Mouse (Mus musculus): ENCODE measurements at regions not wholly inside any gene's neighbourhood (a gene's known extent, or its start where the extent isn't known, plus 50 kb on each side); places are given as distances from the start of the nearest gene placed in this dataset.

DNA sequence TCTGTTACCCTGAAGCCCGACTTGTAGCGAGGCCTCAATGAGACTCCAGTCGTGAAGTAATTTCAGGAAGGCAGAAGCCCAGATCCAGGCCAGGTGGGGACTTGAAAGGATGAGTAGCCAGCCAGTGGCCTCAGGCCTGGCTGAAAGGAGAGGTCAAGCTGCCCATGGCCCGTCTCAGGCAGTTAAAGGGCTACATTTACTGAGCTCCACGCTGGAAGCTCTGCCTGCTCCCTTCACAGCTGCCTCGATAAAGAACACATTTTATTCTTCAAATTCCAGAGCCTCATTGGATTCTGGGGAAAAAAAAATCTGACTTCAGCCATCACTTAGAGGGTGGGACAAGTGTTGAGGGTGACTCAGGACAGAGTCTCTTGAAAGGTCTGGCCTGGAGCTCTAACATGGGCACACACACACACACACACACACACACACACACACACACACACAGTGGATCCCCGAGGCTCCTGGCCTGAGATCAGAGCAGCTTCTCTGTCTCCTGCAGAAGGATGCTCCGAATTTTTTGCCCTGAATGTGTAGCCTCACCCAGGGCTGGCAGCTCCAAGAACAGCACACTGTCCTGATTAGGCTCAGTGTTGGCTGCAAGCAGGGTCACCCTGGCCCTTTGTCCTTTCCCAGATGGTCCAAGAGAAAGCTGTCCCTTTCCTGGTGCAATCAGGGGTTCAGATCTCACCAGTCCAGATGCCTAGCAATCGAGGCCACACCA, 53.0 kb downstream of the Gadd45g start:
- peak in 1 of 2 experiments; percentile 34 for DNase-seq
- intact Hi-C loops (cut with DNase I): no loop called here

DNA sequence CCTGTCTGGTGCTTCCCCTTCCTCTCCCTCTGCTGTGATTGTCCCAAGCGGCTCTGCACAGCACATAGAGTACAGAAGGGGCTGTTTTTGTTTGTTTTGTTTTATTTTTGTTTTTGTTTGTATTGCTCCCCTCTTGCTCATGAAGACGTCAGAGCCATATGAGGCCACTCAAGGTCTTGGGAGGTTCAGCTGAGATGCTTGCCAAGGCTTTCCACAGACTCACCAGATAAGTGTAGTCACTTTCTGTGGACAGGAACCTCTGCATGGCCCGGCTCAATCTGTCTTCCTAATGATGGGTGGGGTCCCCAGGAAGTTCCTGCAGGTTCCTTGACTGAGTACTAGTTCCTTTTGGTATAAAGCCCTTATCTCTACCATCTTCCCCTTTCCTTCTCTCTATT, 53.6 kb downstream of the Gadd45g start:
- intact Hi-C loops (cut with DNase I): no loop called here
- no peak for DNase-seq

GRCm38 (mm10) chr13:51902482-51903285, 56.2 kb downstream of the Gadd45g start:
- DNase-seq: peak; percentile 89 to 92
- intact Hi-C loops (cut with DNase I): loop anchor here (2.0 kb wide), 1 partner anchor 54 kb away; no protein-coding TSS in a partner anchor

DNA sequence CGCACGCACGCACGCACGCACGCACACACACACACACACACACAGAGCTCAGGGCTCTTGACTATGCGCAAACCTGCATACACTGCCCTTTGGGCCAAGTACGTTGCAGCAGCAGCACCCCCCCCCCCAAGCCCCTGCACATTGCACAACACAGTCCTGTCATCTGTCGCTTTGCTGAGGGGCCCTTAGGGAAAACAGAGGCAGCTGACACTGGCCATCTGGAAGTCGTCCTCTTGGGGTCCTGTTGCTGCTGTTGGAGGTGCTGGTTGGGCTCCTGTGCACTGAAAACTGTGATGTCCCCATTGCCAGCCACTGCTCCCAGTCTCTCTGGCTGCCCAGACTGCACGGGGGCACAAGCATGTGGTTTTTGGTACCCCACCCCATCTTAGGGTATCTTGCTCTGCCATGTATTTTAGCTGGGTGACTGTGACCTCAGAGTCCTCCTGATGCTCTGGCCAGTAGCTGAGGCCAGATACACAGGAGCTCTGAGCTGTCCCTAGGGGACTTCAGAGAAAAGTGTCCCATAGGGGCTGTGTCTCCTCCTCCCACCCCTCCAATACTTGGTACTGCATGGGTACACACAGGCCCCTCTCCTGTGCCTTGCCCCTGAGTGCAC, 57.0 kb downstream of the Gadd45g start:
- peak in 1 of 2 experiments; percentile 44 for DNase-seq
- intact Hi-C loops (cut with DNase I): loop anchor here (2.0 kb wide), 1 partner anchor 55 kb away; no protein-coding TSS in a partner anchor

GRCm38 (mm10) chr13:51905270-51905669, 58.8 kb downstream of the Gadd45g start:
- intact Hi-C loops (cut with DNase I): no loop called here

DNA sequence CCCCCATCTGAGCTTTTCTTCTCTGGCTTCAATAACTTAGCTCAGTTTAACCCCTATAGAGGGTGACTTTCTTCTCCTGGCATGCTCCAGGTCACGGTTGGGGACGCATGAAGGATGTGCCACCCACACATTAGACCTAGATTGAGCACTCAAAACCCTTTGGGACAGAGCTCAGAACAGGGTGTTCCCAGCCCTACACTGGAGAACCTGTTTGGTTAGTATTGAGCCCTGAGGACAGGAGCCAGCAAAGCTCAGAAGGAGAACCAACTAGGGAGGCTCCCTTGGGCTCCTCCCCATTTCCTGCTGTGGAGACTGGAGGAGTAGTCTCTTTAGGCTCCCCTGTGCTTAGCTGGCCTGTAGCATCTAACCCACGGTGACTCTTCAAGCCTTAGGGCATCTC, 59.6 kb downstream of the Gadd45g start:
- intact Hi-C loops (cut with DNase I): no loop called here
- no peak for DNase-seq

More at GRCm38 (mm10) chr13:51905270-51905669, 58.8 kb downstream of the Gadd45g start:
- DNase-seq: no peak

DNA sequence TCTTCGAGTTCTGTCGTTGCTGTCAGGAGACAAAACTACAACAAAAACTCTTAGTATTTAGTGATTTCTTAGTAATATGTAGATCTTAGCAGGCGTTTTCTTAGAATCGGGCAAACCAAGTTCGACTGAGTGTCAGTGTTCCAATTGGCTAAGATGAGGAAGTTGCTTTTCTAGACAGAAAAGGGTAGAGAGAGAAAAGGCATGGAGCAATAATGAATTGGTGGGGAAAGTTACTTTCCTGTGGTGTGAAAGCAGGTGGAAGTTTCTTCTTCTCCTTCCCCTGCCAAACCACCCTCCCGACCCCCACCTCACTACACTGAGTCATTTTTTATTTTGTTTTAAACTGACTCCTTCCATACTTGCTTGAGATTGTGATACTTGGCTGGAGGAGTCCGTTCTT, 62.0 kb downstream of the Gadd45g start:
- DNase-seq: no peak
- intact Hi-C loops (cut with DNase I): no loop called here

DNA sequence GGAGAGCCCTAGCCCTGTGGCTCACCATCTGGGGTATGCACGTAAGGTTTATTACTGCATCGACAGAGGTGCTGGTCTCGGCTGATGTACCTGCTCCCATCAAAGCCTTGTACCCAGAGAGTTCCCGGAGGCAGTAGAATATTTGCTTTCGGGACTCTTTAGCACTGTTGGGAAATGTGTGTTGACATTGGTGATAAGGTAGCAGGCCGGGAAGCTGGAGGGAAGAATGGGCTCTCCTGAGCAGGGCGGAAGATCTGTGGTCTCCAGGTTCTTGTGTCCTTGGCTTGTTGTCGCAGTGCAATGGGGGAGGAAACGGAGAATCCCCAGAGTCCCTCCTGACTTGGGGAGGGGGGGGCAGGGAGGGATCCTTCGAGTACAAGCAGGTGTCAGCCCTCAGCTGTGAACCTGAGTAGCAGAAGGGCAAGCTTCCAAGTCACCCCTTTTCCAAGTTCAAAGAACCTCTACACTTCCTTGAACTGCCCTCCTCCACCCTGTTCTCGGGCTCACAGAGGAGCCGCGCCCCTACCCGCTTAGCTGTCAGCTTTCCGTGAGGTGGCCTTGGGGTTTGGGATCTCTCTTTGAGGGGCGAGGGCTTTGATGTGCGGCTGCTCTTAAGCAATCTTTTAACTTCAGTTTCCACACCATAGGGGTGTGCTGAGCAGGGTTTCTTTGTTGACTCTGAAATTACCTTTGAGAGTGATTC, 65.0 kb downstream of the Gadd45g start:
- DNase-seq: no peak

GRCm38 (mm10) chr13:51912477-51912876, 66.0 kb downstream of the Gadd45g start:
- DNase-seq: no peak
- intact Hi-C loops (cut with DNase I): no loop called here

More for the DNA sequence above, 65.0 kb downstream of the Gadd45g start:
- intact Hi-C loops (cut with DNase I): no loop called here

GRCm38 (mm10) chr13:51912994-51913393, 66.5 kb downstream of the Gadd45g start:
- DNase-seq: no peak
- intact Hi-C loops (cut with DNase I): no loop called here

- DNase-seq: no peak
- intact Hi-C loops (cut with DNase I): no loop called here
Observed at GRCm38 (mm10) chr13:51916666-51917240, 70.3 kb downstream of the Gadd45g start.

GRCm38 (mm10) chr13:51917658-51918057, 71.2 kb downstream of the Gadd45g start:
- DNase-seq: no peak
- intact Hi-C loops (cut with DNase I): no loop called here

DNA sequence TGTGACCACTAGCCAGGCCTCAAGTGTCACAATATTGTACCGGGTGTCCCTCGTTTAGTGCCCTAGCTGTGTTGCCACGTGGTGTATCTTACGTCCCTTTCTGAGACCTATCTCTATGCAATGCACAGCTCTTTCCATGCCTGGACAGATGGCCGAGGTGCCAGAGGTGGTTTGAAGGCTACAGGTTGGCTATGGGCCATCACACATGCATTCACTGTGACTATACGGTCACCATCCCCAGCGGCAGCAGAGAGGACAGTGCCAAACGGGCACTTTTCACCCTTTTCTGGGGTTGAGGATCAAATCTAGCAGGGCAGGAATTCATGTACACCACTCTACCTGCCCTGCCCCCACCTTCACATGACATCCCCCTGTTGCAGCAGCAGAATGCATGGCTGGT, 71.6 kb downstream of the Gadd45g start:
- no peak for DNase-seq
- intact Hi-C loops (cut with DNase I): no loop called here

DNA sequence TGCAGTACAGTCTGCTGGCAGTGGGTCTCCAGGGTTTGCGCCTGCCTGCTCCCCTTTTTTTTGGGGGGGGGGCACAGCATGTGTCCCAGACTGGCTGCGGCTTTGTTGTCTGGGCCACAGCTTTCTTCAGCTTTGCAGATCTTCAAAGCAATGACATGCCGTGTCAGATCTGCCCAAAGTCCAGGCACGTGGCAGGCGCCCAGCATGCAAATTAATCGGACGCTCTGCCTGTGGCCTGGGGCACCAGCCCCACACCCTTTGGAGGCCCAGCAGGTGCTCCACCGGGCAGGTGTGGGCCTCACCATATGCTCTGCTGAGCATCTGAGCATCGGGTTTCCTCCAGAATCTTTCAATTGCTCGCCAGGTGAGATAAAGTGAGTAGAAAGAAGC, 72.3 kb downstream of the Gadd45g start:
- intact Hi-C loops (cut with DNase I): no loop called here
- DNase-seq: no peak

DNA sequence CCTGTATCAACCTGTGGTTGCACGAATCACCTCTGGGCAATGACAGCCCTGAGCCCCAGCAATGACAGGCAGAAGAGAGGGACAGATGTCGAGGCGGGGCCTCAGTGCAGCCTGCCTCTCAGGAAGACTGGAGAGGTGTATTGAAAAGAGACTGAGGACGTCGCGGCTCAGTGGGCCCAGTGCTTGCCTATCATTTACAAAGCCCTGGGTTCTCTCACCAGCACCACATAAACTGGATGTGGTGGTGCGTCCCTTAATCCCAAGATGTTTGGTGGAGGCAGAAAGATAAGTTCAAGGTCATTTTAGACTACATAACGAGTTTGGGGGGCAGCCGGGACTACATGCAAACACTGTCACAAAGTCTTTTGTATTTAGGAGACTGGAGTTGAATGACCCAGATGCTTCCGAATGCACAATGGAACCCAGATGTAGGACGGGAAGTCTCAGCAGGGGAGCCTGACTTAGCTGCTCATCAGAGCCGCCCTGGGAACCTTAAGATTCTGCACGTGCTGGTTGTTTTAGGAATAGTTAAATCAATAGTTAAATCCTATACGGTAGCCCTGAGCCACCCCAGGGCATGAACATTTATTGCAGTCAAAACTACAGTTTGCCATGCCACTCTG, 72.8 kb downstream of the Gadd45g start:
- no peak for DNase-seq
- intact Hi-C loops (cut with DNase I): no loop called here

DNA sequence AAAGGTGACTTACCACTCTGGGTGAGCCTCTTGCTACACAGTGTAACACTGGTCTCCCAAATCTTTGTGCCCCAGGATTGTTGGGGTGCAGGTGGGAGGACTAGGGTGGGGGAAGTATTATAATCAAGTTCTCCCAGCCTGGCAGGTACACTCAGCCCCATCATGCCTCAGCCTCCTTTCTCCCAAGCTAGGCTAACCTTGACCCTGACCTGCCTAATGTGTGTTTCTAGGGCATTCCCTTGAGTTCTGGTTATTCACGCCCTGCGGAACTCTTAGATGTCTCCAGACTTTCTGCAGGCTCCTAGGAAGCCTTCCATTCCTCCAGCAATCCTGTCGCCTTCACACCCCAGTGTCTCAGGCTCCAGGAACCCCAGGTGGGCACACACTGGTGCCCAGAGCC, 73.5 kb downstream of the Gadd45g start:
- intact Hi-C loops (cut with DNase I): no loop called here
- DNase-seq: no peak

GRCm38 (mm10) chr13:51920511-51921351, 74.3 kb downstream of the Gadd45g start:
- DNase-seq: no peak
- intact Hi-C loops (cut with DNase I): no loop called here

DNA sequence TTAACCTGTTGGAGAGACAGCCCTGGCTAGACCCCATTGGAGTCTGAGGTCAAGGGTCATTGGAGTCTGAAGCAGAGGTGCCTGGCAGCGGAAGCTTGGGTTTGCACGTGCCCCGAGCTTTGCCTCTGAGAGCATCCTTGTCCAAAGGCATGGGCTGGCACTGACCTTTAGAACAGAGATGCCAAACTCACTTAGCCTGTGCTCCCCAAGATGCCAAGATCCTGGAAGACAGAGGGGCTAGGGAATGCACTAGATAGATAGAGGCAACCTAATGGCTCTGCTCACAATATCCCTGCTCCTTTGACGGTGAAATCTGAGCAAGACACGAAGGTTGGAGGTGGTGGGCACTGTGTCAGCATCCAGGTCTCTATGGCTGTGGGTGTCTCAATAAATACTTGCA, 75.1 kb downstream of the Gadd45g start:
- DNase-seq: no peak
- intact Hi-C loops (cut with DNase I): no loop called here

DNA sequence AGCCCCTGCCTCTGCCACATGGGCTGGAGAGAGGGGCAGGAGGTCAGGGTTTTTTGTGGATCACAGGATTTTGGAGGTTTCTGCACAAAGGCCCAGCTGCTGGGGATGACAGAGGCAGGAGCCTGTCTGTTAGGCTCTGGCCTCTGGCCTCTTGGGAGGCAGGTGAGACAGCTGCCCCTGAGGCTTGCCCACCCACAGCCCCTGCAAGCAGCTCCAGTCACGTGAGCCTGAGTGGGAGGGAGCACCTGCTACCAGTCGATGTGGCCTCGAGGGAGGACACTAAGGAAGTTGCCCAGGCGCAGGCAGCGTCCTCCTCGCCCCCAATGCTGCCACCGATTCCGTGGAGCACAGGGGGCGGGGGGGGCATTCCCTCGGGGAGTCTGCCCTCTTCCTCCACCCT, 80.3 kb downstream of the Gadd45g start:
- DNase-seq: no peak
- intact Hi-C loops (cut with DNase I): no loop called here
